Mouse (Mus musculus): ENCODE data around the gene Abcc5.

DNA sequence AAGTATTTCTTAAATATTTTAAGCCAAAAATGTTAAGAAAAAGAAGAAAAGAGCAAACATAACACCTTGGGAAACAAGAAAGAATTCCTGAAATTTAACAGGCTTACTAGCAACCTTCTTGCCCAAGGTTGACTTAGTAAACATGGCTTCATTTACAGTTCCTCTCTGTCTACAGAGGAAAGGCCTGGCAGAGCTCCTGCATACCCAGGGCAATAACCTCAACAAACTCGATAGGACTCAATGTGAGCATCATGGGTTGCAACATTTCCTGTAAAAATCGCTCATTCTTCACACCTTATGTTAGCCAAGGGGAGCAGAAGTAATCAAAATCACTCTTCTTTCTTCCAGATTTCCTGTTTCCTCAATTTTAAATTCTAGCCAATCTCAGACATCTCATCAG is 8.1 kb downstream of the Abcc5 start:
- TF ChIP-seq CTCF (conservative IDR thresholded peaks at IDR 0.05; ENCODE audit: insufficient read depth, insufficient read length, low read depth, low read length) = no peak
- no peak for TF ChIP-seq POLR2A (IDR thresholded peaks at IDR 0.05; ENCODE audit: low read depth, low read length)
